Mouse (Mus musculus) G1E (cell line): ENCODE measurements around the gene Sars. TPM values are rescaled to one million over a fixed set of nuclear protein-coding genes. Genes with fewer than 3 reads are reported as not detected.

Source experiments
- ATAC-seq: 2 replicates; pipeline ENCODE4 v1.8.0; 2016; ENCODE audit warnings: mild to moderate bottlenecking; ENCODE audit not compliant: insufficient number of reproducible peaks, poor library complexity, low FRiP score, severe bottlenecking; ENCODE audit errors: extremely low read depth
- DNase-seq: peaks from one replicate; pipeline ENCODE4 v3.0.0; 2012; ENCODE audit warnings: low spot score
- H3K27me3 ChIP-seq: 2 replicates; pipeline ENCODE4 v1.6.1; 2012; ENCODE audit warnings: mild to moderate bottlenecking, low read length, inconsistent platforms; ENCODE audit not compliant: insufficient read depth
- H3K36me3 ChIP-seq: replicated peaks from 2 replicates; pipeline ENCODE3; 2012; ENCODE audit warnings: mild to moderate bottlenecking, inconsistent platforms
- H3K4me1 ChIP-seq: 2 replicates; pipeline ENCODE4 v1.6.1; 2012; ENCODE audit warnings: low read depth, low read length, inconsistent platforms, mixed read lengths; ENCODE audit not compliant: insufficient read depth
- H3K4me3 ChIP-seq: 2 replicates; pipeline ENCODE4 v1.5.1; 2012; ENCODE audit warnings: low read depth, mild to moderate bottlenecking, inconsistent platforms, low read length, moderate library complexity, mixed read lengths
- H3K9me3 ChIP-seq: replicated peaks from 2 replicates; pipeline ENCODE4 v1.6.1; 2012; ENCODE audit warnings: inconsistent platforms
- CTCF ChIP-seq: IDR thresholded peaks from 2 replicates; pipeline ENCODE4 v1.5.1; 2012; ENCODE audit warnings: low read depth, low read length, inconsistent platforms, mixed read lengths
- GATA1 ChIP-seq: IDR thresholded peaks from 2 replicates; pipeline ENCODE4 v1.6.1; 2012; ENCODE audit warnings: borderline replicate concordance, low read length, inconsistent platforms, mixed read lengths
- GATA2 ChIP-seq: IDR thresholded peaks from 2 replicates; pipeline ENCODE4 v1.6.1; 2012; ENCODE audit warnings: low read depth, low read length, inconsistent platforms, borderline replicate concordance
- POLR2AphosphoS5 ChIP-seq: IDR thresholded peaks from 2 replicates; pipeline ENCODE4 v1.6.1; 2012; ENCODE audit warnings: low read depth, low read length, inconsistent platforms; ENCODE audit not compliant: insufficient replicate concordance
- TAL1 ChIP-seq: conservative IDR thresholded peaks from 2 replicates; pipeline ENCODE4 v1.6.1; 2012; ENCODE audit warnings: low read depth, low read length, inconsistent platforms, mixed read lengths
- polyA plus RNA-seq: library from polyadenylated mRNA; stranded (reverse); fragments of >175 nt; gene quantifications from 2 replicates; pipeline ENCODE4 v1.2.3, GENCODE M21; 2012
- total RNA-seq, 2 experiments: library from RNA; stranded (forward) in 1 of 2; stranded (reverse) in 1 of 2; fragments of 200-1000 nt in 1 of 2; fragments of >200 nt in 1 of 2; fragmentation: Nextera tagmentation in 1 of 2; gene quantifications; 2 replicates each; pipeline ENCODE4 v1.2.3; 2014 to 2017

Gene Sars
- total and polyA plus RNA-seq, 3 experiments: 143 to 480 (median 206) TPM

DNA sequence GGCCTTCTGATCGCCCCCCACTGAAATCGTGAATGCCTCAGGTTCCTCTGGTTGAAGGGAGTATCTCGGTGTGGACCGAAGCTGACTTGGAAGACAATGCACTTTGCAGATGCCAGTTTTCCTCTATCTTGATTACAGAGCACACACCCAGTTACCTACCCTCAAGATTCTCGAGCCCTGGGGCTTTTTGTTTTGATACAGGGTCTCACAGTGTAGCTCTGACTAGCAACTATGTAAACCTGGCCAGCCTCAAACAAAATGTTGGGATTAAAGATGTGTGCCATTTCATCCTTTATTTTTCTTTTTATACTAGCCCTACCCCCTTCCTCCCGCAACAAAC lies 327 bp upstream of the Sars start:
- no peak for ATAC-seq

DNA sequence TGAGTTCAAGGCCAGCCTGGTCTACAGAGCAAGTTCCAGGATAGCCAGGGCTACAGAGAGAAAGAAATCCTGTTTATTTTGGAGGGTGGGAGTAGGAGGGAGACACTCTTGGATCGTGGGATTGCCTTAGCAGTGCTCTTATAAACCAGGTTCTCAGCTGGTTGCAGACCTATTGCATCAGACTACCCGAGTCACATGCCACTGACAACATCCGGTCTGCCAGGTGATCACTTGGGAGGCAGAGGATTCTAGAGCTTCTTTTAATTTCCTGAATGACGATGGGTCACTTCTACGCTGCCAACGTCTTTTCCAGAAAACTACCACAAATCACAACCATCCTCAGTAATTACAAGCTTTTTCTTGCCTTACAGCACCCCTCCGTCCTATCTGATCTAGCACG lies 980 bp downstream of the Sars start:
- peaks cover 51% of the 10 kb centered on the region for H3K4me1 ChIP-seq
- ATAC-seq (peak; percentile 71), DNase-seq (peak; percentile 75)
- H3K9me3 ChIP-seq: no peaks in the 10 kb centered on the region
- H3K4me3 ChIP-seq: peak overlapping the region; percentile 77
- peaks cover 46% of the 10 kb centered on the region for H3K36me3 ChIP-seq
- TF ChIP-seq GATA1 (no peak), TAL1 (no peak), POLR2AphosphoS5 (no peak), GATA2 (no peak), CTCF (no peak)
- peaks cover 9% of the 10 kb centered on the region for H3K27me3 ChIP-seq

More for the DNA sequence above, 327 bp upstream of the Sars start:
- peaks cover 33% of the 10 kb centered on the region for H3K36me3 ChIP-seq
- no peak for DNase-seq
- H3K27me3 ChIP-seq: peaks cover 20% of the 10 kb centered on the region
- H3K9me3 ChIP-seq: no peaks in the 10 kb centered on the region
- peaks cover 46% of the 10 kb centered on the region for H3K4me1 ChIP-seq
- no peak for TF ChIP-seq GATA1
- TF ChIP-seq POLR2AphosphoS5: no peak
- peak overlapping the region; percentile 77 for H3K4me3 ChIP-seq

GRCm38 (mm10) chr3:108436380-108436714 lies 8.7 kb downstream of the Sars start:
- TF ChIP-seq GATA2 (no peak), POLR2AphosphoS5 (no peak), GATA1 (no peak), CTCF (no peak), TAL1 (no peak)
- H3K27me3 ChIP-seq: no peaks in the 10 kb centered on the region
- H3K4me1 ChIP-seq: peaks cover 12% of the 10 kb centered on the region
- peaks cover 100% of the 10 kb centered on the region for H3K36me3 ChIP-seq
- ATAC-seq: no peak
- no peaks in the 10 kb centered on the region for H3K9me3 ChIP-seq
- no peak overlapping the region for H3K4me3 ChIP-seq
- no peak for DNase-seq

DNA sequence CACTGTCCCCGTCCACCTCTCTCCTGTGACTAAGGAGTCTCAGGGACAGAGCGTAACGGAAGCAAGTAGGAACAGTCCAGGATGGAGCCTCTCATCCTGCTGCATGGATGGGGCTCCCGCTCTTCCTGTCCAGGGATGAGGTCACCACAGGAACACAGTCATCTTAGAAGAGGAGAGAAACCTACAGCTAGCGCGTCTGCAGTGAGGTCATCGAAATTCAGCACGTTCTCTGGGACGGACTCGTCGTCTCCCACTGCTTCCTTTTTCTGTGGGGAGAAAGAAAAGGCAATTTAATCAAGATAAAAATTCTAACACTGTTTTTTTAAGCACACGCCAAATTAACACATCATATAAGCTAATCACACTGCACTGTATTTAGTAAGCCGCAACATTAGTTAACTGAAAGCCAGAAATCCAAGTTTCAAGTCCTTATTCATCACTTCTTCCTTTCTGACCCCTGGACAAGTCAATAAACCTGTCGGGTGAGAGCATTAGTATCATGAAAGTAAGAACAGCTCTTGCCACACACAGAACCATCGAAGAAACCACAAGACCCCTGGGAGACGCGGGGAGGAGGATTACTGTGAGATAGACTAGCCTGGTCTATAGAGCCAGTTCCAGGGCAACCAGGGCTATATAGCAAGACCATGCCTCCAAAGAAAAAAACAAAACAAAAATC lies 9.2 kb downstream of the Sars start:
- DNase-seq (no peak), ATAC-seq (no peak)
- peaks cover 100% of the 10 kb centered on the region for H3K36me3 ChIP-seq

DNA sequence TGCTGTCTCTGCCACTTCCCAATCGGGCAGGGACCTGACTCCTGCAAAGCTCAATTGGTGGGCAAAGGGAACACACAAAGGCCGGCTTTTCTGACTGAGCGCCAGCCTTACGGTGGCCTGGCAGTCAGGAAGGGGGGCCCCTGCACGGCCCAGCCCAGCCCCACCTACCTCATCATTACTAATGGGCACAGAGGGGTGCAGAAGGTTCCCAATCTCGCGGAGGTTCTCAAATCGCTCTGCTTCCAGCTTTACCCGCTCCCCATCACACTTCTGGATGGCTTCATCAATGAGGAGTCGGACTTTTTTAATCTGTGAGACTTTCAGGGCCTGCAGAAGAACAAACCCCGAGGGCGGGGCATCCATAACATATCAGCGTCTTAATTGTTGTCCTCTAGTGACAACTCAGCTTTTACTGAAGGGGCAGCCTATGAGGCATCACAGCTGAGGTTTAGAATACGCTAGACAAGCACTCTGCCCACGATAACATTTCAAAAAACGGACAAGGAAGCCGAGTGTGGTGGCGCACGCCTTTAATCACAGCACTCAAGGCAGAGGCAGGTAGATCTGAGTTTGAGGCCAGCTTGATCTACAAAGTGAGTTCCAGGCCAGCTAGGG lies 11.0 kb downstream of the Sars start:
- H3K36me3 ChIP-seq: peaks cover 98% of the 10 kb centered on the region
- DNase-seq: no peak
- ATAC-seq: no peak

More for the DNA sequence above, 9.2 kb downstream of the Sars start:
- Histone ChIP-seq H3K9me3 (no peaks in the 10 kb centered on the region), H3K27me3 (no peaks in the 10 kb centered on the region), H3K4me3 (no peak overlapping the region), H3K4me1 (peaks cover 8% of the 10 kb centered on the region)
- no peak for TF ChIP-seq POLR2AphosphoS5
- TF ChIP-seq TAL1: no peak

GRCm38 (mm10) chr3:108433188-108433880 lies 11.7 kb downstream of the Sars start:
- Histone ChIP-seq H3K4me1 (no peaks in the 10 kb centered on the region; the same call in 1 of the 2 replicates), H3K27me3 (no peaks in the 10 kb centered on the region), H3K9me3 (no peaks in the 10 kb centered on the region), H3K36me3 (peaks cover 98% of the 10 kb centered on the region), H3K4me3 (no peak overlapping the region)
- DNase-seq: no peak
- ATAC-seq: no peak
- TF ChIP-seq GATA1 (no peak), POLR2AphosphoS5 (no peak)

More for the DNA sequence above, 11.0 kb downstream of the Sars start:
- Histone ChIP-seq H3K4me1 (no peaks in the 10 kb centered on the region; the same call in 1 of the 2 replicates), H3K9me3 (no peaks in the 10 kb centered on the region), H3K27me3 (no peaks in the 10 kb centered on the region), H3K4me3 (no peak overlapping the region)
- TF ChIP-seq TAL1 (no peak), GATA2 (no peak), POLR2AphosphoS5 (no peak), CTCF (no peak), GATA1 (no peak)
